Mouse (Mus musculus): ENCODE results near the gene Tmx1.

- TF ChIP-seq CTCF (IDR thresholded peaks at IDR 0.05; ENCODE audit: borderline replicate concordance, insufficient read depth, low read depth, low read length): no peak
- no peak for TF ChIP-seq POLR2A (IDR thresholded peaks at IDR 0.05; ENCODE audit: borderline replicate concordance, insufficient read depth, low read length)
These were observed 59.1 kb downstream of the Tmx1 start for GRCm38 (mm10) chr12:70512023-70512422.

All from cerebellum, adult 2 months (tissue).